Comparison of ENCODE assay signal across 13 mouse cellular contexts in genomic region chr12:46323276-46323675, GRCm38 (mm10).
"Had no signal": no experiment of that assay in that cellular context is flagged by ENCODE, and none has a peak within 500 bp of the region (broad histone marks: within the 10 kb centered on the region; RNA-seq: fewer than 3 reads in every experiment).

No protein-coding gene starts in this region.

- H3K4me3 ChIP-seq: limb, embryonic 12.5 days; limb, embryonic 15.5 days; midbrain, embryonic 12.5 days; myocyte had no signal

- H3K4me1 ChIP-seq: limb, embryonic 15.5 days had no signal

- DNase-seq: kidney, adult 9 months; kidney, postnatal 14 days; kidney, postnatal 4 days; liver, postnatal 0 days; lung, embryonic 14.5 days; thymus, adult 18-20 months; thymus, postnatal 36 days had no signal

- H3K27me3 ChIP-seq: limb, embryonic 12.5 days; limb, embryonic 15.5 days; midbrain, embryonic 12.5 days had no signal

- H3K27ac ChIP-seq: limb, embryonic 12.5 days; limb, embryonic 15.5 days; liver, embryonic 14.5 days; macrophage; midbrain, embryonic 12.5 days had no signal
